Mouse (Mus musculus) CH12.LX (cell line): ENCODE results near the gene Reg2. TPM values are rescaled to one million over a fixed set of nuclear protein-coding genes. Genes with fewer than 3 reads are reported as not detected.

Experiments
- DNase-seq: peaks from one replicate; pipeline ENCODE4 v3.0.0-alpha.2; 2013; ENCODE audit errors: extremely low read depth
- H3K27ac ChIP-seq: 2 replicates; pipeline ENCODE4 v1.5.1; 2012; ENCODE audit warnings: low read depth, mild to moderate bottlenecking, control low read depth, moderate library complexity; ENCODE audit not compliant: insufficient read depth
- H3K27me3 ChIP-seq: replicated peaks from 2 replicates; pipeline ENCODE3; 2012; ENCODE audit warnings: inconsistent platforms
- H3K36me3 ChIP-seq, 2 experiments: replicated peaks in 1 of 2; 2 replicates each; pipeline versions ENCODE3 to v1.6.1; 2012; ENCODE audit warnings: inconsistent platforms in 1 of 2, low read length in 1 of 2, mild to moderate bottlenecking in 1 of 2, mixed read lengths in 1 of 2, moderate library complexity in 1 of 2; ENCODE audit not compliant: control insufficient read depth in 1 of 2, insufficient read depth in 1 of 2
- H3K4me1 ChIP-seq, 2 experiments: 2 replicates each; pipeline ENCODE4 v1.6.1; 2012; ENCODE audit warnings: inconsistent platforms in 1 of 2, moderate library complexity in 1 of 2; ENCODE audit not compliant: insufficient read depth in 2 of 2, control insufficient read depth in 1 of 2
- H3K4me2 ChIP-seq: 2 replicates; pipeline ENCODE4 v1.6.1; 2012; ENCODE audit warnings: low read depth, mild to moderate bottlenecking, control low read depth; ENCODE audit not compliant: poor library complexity, insufficient read depth, severe bottlenecking
- H3K4me3 ChIP-seq, 3 experiments: fragments of 150-350 bp in 1 of 3; sonication (generic) in 1 of 3; replicated peaks in 1 of 3; 2 replicates each; pipeline versions ENCODE3 to v1.5.1; 2011 to 2012; ENCODE audit warnings: low read depth in 2 of 3, low read length in 2 of 3, mild to moderate bottlenecking in 2 of 3, moderate library complexity in 2 of 3, control low read depth in 1 of 3, improper control_type of control experiment in 1 of 3, inconsistent platforms in 1 of 3, mixed read lengths in 1 of 3; ENCODE audit not compliant: poor library complexity in 1 of 3
- H3K79me2 ChIP-seq: replicated peaks from 2 replicates; pipeline ENCODE4 v1.6.1; 2012; ENCODE audit warnings: mild to moderate bottlenecking, moderate library complexity; ENCODE audit not compliant: control insufficient read depth, poor library complexity, insufficient read depth, severe bottlenecking; ENCODE audit errors: extremely low read depth
- H3K9ac ChIP-seq: 2 replicates; pipeline ENCODE4 v1.6.1; 2012; ENCODE audit warnings: low read depth, mild to moderate bottlenecking, control low read depth, moderate library complexity; ENCODE audit not compliant: insufficient read depth
- H3K9me3 ChIP-seq: replicated peaks from 2 replicates; pipeline ENCODE3; 2012; ENCODE audit warnings: low read length, inconsistent platforms, mixed read lengths
- BHLHE40 ChIP-seq: IDR thresholded peaks from 2 replicates; pipeline ENCODE4 v1.6.1; 2011; ENCODE audit warnings: mild to moderate bottlenecking, low read depth, low read length, improper control_type of control experiment
- CHD1 ChIP-seq: IDR thresholded peaks from 2 replicates; pipeline ENCODE4 v1.6.1; 2012; ENCODE audit warnings: low read depth, low read length, improper control_type of control experiment, inconsistent platforms
- CHD2 ChIP-seq: IDR thresholded peaks from 2 replicates; pipeline ENCODE4 v1.6.1; 2011; ENCODE audit warnings: low read length, improper control_type of control experiment
- E2F4 ChIP-seq: IDR thresholded peaks from 2 replicates; pipeline ENCODE4 v1.6.1; 2011; ENCODE audit warnings: low read depth, low read length, improper control_type of control experiment; ENCODE audit not compliant: insufficient replicate concordance
- EP300 ChIP-seq: IDR thresholded peaks from 2 replicates; pipeline ENCODE4 v1.6.1; 2011; ENCODE audit warnings: low read length, improper control_type of control experiment
- ETS1 ChIP-seq: conservative IDR thresholded peaks from 2 replicates; pipeline ENCODE4 v1.6.1; 2012; ENCODE audit warnings: low read depth, mild to moderate bottlenecking, inconsistent platforms, low read length, improper control_type of control experiment, moderate library complexity
- GABPA ChIP-seq: IDR thresholded peaks from 2 replicates; pipeline ENCODE4 v1.6.1; 2012; ENCODE audit warnings: low read depth, low read length, improper control_type of control experiment, inconsistent platforms; ENCODE audit not compliant: insufficient replicate concordance
- HCFC1 ChIP-seq: IDR thresholded peaks from 2 replicates; pipeline ENCODE4 v1.6.1; 2012; ENCODE audit warnings: low read depth, mild to moderate bottlenecking, inconsistent platforms, low read length, improper control_type of control experiment
- IRF4 ChIP-seq: IDR thresholded peaks from 2 replicates; pipeline ENCODE4 v1.6.1; 2014; ENCODE audit warnings: low read depth, mild to moderate bottlenecking, inconsistent platforms, low read length, improper control_type of control experiment
- JUN ChIP-seq: IDR thresholded peaks from 2 replicates; pipeline ENCODE4 v1.6.1; 2011; ENCODE audit warnings: low read depth, mild to moderate bottlenecking, low read length, improper control_type of control experiment, moderate library complexity; ENCODE audit not compliant: insufficient read depth
- JUND ChIP-seq: conservative IDR thresholded peaks from 2 replicates; pipeline ENCODE4 v1.6.1; 2011; ENCODE audit warnings: low read depth, low read length, improper control_type of control experiment
- MAFK ChIP-seq: IDR thresholded peaks from 2 replicates; pipeline ENCODE4 v1.6.1; 2011; ENCODE audit warnings: low read length, improper control_type of control experiment; ENCODE audit not compliant: insufficient replicate concordance
- MAX ChIP-seq: IDR thresholded peaks from 2 replicates; pipeline ENCODE4 v1.6.1; 2011; ENCODE audit warnings: low read length, improper control_type of control experiment
- MAZ ChIP-seq: IDR thresholded peaks from 2 replicates; pipeline ENCODE4 v1.6.1; 2012; ENCODE audit warnings: low read depth, mild to moderate bottlenecking, inconsistent platforms, low read length, improper control_type of control experiment, moderate library complexity
- MEF2A ChIP-seq: IDR thresholded peaks from 2 replicates; pipeline ENCODE4 v1.6.1; 2014; ENCODE audit warnings: low read depth, mild to moderate bottlenecking, inconsistent platforms, low read length, improper control_type of control experiment, borderline replicate concordance
- MXI1 ChIP-seq: IDR thresholded peaks from 2 replicates; pipeline ENCODE4 v1.6.1; 2011; ENCODE audit warnings: mild to moderate bottlenecking, low read depth, low read length, improper control_type of control experiment
- MYC ChIP-seq: IDR thresholded peaks from 2 replicates; pipeline ENCODE4 v1.6.1; 2011; ENCODE audit warnings: low read depth, mild to moderate bottlenecking, improper control_type of control experiment, low read length
- RCOR1 ChIP-seq: conservative IDR thresholded peaks from 2 replicates; pipeline ENCODE4 v1.6.1; 2012; ENCODE audit warnings: low read depth, mild to moderate bottlenecking, inconsistent platforms, low read length, improper control_type of control experiment
- SIN3A ChIP-seq: IDR thresholded peaks from 2 replicates; pipeline ENCODE4 v1.6.1; 2012; ENCODE audit warnings: low read length, improper control_type of control experiment, inconsistent platforms
- TCF12 ChIP-seq: IDR thresholded peaks from 2 replicates; pipeline ENCODE4 v1.6.1; 2014; ENCODE audit warnings: low read depth, mild to moderate bottlenecking, inconsistent platforms, low read length, improper control_type of control experiment
- UBTF ChIP-seq: IDR thresholded peaks from 2 replicates; pipeline ENCODE4 v1.6.1; 2012; ENCODE audit warnings: low read depth, mild to moderate bottlenecking, inconsistent platforms, low read length, improper control_type of control experiment, moderate library complexity
- USF1 ChIP-seq: IDR thresholded peaks from 2 replicates; pipeline ENCODE4 v1.6.1; 2014; ENCODE audit warnings: low read depth, mild to moderate bottlenecking, inconsistent platforms, low read length, improper control_type of control experiment
- USF2 ChIP-seq: conservative IDR thresholded peaks from 2 replicates; pipeline ENCODE4 v1.6.1; 2011; ENCODE audit warnings: low read depth, low read length, improper control_type of control experiment
- ZC3H11A ChIP-seq: IDR thresholded peaks from 2 replicates; pipeline ENCODE4 v1.6.1; 2012; ENCODE audit warnings: low read depth, mild to moderate bottlenecking, inconsistent platforms, low read length, improper control_type of control experiment
- ZKSCAN1 ChIP-seq: IDR thresholded peaks from 2 replicates; pipeline ENCODE4 v1.6.1; 2012; ENCODE audit warnings: low read depth, inconsistent platforms, low read length, improper control_type of control experiment, borderline replicate concordance
- ZNF384 ChIP-seq: IDR thresholded peaks from 2 replicates; pipeline ENCODE4 v1.6.1; 2012; ENCODE audit warnings: low read depth, low read length, improper control_type of control experiment, inconsistent platforms
- dilution Hi-C: fragments of 300-500 bp; cut with MboI; formaldehyde crosslinking; loops from 2 replicates; pipeline ENCODE4 v1.14.3; 2020; ENCODE audit warnings: low sequenced_read_pairs; ENCODE audit not compliant: extremely low pct_unique_long_range_greater_than_20kb, extremely low pct_ligation_motif_present
- in situ Hi-C: fragments of 300-500 bp; cut with MboI; formaldehyde crosslinking; loops from 3 replicates; pipeline ENCODE4 v1.14.3; 2019; ENCODE audit warnings: low sequenced_read_pairs, low pct_ligation_motif_present, low pct_unique_long_range_greater_than_20kb, mixed read lengths
- polyA plus RNA-seq: library from polyadenylated mRNA; unstranded; fragments of >175 nt; gene quantifications from 2 replicates; pipeline ENCODE4 v1.2.1, GENCODE M21; 2012; ENCODE audit warnings: low read depth; ENCODE audit not compliant: insufficient read length
- total RNA-seq, 2 experiments: library from RNA; depleted of rRNA; stranded (reverse); fragments of 300-350 nt in 1 of 2; fragments of >200 nt in 1 of 2; gene quantifications; 2 replicates each; pipeline ENCODE4 v1.2.3; 2012 to 2014

Gene Reg2
- total and polyA plus RNA-seq, 3 experiments = not detected

DNA sequence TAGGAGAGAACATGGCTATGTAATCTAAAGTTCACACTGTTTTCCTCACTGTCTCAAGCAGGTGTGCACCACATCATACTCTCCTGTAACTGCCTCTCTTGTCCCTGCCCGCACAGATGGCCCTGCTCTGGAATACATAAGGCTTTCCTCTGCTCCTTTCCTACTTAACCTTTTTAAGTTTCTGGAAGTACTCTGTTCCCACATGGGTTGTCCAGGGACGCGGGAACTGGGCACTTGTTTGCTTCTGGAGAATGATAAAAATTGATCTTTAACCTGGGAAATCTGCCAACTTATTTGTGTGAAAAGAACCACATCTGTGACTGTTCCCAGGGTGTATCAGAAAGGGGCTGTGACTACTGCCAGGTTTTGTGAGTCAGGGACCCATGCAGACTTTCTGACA lies 30.1 kb downstream of the Reg2 start:
- no peaks in the 10 kb centered on the region for H3K4me1 ChIP-seq
- in situ Hi-C loops (no loop called here), dilution Hi-C loops (no loop called here)
- no peaks in the 10 kb centered on the region for H3K36me3 ChIP-seq
- no peak overlapping the region for H3K4me2 ChIP-seq
- no peaks in the 10 kb centered on the region for H3K27me3 ChIP-seq
- no peak overlapping the region for H3K4me3 ChIP-seq
- no peak overlapping the region for H3K9ac ChIP-seq
- DNase-seq = no peak
- no peaks in the 10 kb centered on the region for H3K79me2 ChIP-seq
- no peak overlapping the region for H3K27ac ChIP-seq
- TF ChIP-seq MAZ (no peak), EP300 (no peak), BHLHE40 (no peak), IRF4 (no peak), JUN (no peak), CHD1 (no peak), TCF12 (no peak), ZKSCAN1 (no peak), USF2 (no peak), USF1 (no peak), MXI1 (no peak), ZNF384 (no peak), SIN3A (no peak), JUND (no peak), ZC3H11A (no peak), E2F4 (no peak), MYC (no peak), CHD2 (no peak)
- peaks cover 23% of the 10 kb centered on the region for H3K9me3 ChIP-seq

- DNase-seq = no peak
- Histone ChIP-seq H3K4me2 (no peak overlapping the region), H3K4me3 (no peak overlapping the region), H3K79me2 (no peaks in the 10 kb centered on the region)
- in situ Hi-C loops = no loop called here
- TF ChIP-seq GABPA (no peak), UBTF (no peak), USF1 (no peak), MAX (no peak), HCFC1 (no peak), E2F4 (no peak), RCOR1 (no peak), ZC3H11A (no peak), ZNF384 (no peak), MAFK (no peak), MEF2A (no peak), ETS1 (no peak), ZKSCAN1 (no peak), MXI1 (no peak)
- TF ChIP-seq, all 38 proteins: peak for 0
- dilution Hi-C loops = no loop called here
- H3K4me1 ChIP-seq = no peaks in the 10 kb centered on the region
- H3K27me3 ChIP-seq = no peaks in the 10 kb centered on the region
- H3K27ac ChIP-seq = no peak overlapping the region
- peaks cover 18% of the 10 kb centered on the region for H3K9me3 ChIP-seq
- no peak overlapping the region for H3K9ac ChIP-seq
- no peaks in the 10 kb centered on the region for H3K36me3 ChIP-seq
Observed at GRCm38 (mm10) chr6:78447202-78447601, 51.8 kb downstream of the Reg2 start.
